Mouse (Mus musculus) cerebellum, adult 11 months (tissue): ENCODE measurements around the gene Cpt1b.

Experiments
- DNase-seq: peaks from one replicate; pipeline ENCODE4 v3.0.0; 2022

Cpt1b gene

DNA sequence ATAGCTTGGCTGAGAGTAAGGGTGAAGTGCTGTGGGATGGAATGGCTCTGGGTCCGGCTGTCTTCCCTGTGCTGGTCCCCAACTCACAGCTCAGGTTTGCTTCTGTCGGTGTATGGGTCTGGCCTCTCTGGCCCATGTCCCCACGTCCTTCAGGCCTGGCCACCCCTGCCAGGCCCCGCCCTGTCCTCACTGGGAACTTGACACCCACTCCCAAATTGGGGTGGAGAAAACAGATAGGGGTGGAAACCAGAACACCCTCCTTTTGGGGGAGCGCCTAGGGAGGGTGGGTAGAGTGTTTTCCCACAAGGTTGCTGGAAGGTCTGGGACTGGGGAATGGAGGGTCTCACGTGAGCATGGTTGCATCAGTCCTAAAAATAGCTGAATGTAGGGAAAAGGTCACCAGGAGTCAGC is at the start of gene Cpt1b:
Gene Cpt1b (minus strand): TSS at position 153 of the 411 bp plus-strand sequence.
- DNase-seq: no peak

GRCm38 (mm10) chr15:89475293-89475600 is 49.6 kb upstream of the Cpt1b start:
- no peak for DNase-seq

- no peak for DNase-seq
These were observed 49.1 kb upstream of the Cpt1b start for GRCm38 (mm10) chr15:89474596-89475292.

- DNase-seq: no peak
These were observed 48.3 kb upstream of the Cpt1b start for GRCm38 (mm10) chr15:89473921-89474320.

DNA sequence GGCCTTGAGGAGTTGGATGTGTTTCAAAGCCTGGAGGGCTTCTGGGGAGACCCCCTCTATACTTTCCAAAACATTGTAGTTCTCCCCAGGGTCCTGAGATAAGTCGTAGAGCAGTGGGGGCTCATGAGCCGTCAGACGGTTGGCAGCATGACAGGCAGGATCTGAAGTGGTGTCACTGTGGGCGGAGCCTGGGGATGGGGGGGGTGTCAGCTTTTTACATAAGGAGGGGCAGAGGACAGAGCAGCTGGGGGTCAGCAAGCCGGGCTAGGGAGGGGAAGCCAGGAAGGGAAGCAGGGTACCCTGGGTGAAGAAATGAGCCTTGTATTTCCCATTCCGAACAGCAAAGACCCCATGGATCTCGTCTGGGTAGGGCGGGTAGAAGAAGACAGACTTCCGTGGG is 47.7 kb upstream of the Cpt1b start:
- no peak for DNase-seq

- DNase-seq: no peak
These were observed 45.8 kb upstream of the Cpt1b start for GRCm38 (mm10) chr15:89471476-89471875.

GRCm38 (mm10) chr15:89468577-89468976 is 42.9 kb upstream of the Cpt1b start:
- DNase-seq: no peak

DNA sequence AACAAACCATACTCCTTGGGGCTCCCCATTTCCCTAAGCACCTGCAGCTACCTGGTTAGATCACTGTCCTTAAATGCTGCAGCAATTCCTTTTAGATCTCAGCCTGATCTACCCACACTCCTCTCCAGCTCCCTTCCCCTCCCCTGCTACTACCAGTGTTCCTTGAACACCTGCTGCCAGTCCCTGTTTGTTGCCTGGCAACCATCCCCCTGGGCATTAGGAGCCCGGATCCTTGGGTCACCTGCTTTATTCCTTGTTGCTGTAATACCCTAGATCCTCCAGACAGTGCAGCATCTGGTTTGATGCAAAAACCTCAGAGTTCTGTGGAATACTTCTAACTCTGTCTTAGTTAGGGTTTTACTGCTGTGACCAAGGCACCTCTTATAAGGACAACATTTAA is 39.4 kb upstream of the Cpt1b start:
- no peak for DNase-seq

- DNase-seq: no peak
These were observed 37.9 kb upstream of the Cpt1b start for GRCm38 (mm10) chr15:89463334-89464235.

GRCm38 (mm10) chr15:89462176-89462575 is 36.5 kb upstream of the Cpt1b start:
- no peak for DNase-seq

GRCm38 (mm10) chr15:89461321-89461720 is 35.7 kb upstream of the Cpt1b start:
- no peak for DNase-seq

DNA sequence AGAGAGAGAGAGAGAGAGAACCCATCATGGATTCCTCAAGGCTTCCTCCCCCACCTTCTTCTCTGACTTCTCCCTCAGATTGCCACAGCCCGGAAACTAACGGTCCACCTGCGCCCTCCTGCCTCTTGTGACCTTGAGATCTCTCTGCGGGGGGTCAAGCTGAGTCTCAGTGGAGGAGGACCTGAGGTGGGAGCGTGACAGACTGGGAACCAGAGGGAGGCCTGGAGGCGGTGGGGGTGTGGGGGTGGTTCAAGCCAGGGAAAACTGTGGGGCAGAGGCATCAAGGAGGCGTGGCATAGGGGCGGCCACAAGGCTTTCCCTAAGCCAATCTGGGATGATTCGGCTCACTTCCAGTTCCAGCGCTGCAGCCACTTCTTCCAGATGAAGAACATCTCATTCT is 34.6 kb upstream of the Cpt1b start:
- no peak for DNase-seq

DNA sequence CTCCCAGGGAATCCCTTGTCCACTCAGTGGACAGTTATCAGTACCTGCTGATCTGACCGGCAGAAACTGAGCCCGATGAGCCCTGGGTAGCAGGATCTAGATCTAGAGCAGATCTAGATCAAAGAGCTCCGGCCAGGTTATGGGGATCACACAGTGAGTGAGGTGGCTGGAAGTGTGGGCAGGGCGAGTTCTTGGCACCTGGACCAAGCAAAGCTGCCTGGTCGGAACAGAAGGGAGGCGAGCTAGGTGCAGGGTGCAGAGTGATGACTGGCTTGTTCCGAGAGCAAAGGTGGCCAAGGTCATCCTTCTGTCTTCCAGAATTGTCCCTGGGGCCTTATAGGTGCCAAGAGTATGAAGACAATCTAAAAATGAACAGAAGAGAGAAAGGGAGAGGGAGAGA is 34.2 kb upstream of the Cpt1b start:
- DNase-seq: no peak

DNA sequence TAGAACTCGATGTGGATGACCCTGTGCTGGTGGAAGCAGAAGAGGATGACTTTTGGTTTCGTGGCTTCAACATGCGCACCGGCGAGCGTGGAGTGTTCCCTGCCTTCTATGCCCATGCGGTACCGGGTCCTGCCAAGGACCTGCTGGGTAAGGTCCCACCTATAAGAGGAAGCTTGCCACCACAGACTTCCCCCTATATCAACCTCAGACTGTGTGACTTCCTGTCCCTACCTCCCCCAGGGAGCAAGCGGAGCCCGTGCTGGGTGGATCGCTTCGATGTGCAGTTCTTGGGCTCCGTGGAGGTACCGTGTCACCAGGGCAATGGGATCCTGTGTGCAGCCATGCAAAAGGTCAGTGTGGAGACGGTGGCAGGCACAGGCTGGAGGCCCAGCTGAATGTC is 33.3 kb upstream of the Cpt1b start:
- no peak for DNase-seq

GRCm38 (mm10) chr15:89455642-89456041 is 30.0 kb upstream of the Cpt1b start:
- no peak for DNase-seq

DNA sequence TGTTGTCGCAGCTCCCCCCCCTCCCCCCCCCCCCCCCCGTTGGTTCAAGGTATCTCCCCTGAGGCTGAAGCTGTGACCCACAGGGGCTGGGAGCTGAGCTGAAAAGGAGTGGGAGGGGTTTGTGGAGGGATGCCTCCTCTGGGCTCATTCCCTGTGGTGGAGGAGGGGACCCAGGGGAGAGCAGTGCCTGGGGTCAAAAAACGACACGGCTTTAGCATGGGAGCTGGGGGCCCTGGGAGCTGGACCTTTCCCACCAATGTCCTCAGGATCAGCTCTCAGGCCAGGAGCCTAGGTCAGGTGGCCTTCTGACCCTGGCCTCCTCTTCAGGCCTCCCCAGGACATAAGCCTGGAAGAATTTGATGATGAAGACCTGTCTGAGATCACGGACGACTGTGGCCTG is 29.2 kb upstream of the Cpt1b start:
- DNase-seq: no peak

DNA sequence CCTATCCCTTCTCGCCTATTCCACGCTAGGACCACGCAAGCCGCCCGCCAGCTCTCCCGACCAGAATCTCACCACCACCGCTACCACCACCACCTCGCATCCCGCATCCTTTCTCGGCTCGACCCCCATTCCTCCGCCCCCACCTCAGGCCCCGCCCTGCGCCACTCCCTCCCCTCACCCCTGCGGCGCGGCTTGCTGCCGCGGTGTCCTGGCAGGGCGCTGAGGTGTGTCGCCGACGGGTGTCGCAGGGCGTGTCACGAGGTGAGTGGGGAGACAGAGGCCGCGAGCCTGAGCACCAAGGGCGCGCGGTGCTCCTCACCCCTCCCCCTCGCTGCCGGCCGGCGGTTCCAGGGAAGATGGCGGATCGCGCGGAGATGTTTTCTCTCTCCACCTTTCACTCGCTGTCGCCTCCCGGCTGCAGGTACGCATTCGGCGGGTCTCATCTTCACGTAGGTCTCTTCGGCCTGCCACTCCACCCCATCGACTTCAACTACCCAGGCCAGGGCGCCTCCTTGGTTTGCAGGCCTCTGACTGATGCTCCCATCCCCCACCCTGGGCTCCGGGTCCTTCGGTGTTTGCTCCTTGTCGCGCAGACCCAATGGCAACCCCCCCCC is 28.3 kb upstream of the Cpt1b start, which contains the start of gene Mapk8ip2:
Gene Mapk8ip2 (plus strand): TSS at position 49 of the 614 bp plus-strand sequence.
- peak; percentile 77 for DNase-seq

- DNase-seq: no peak
These were observed 27.5 kb upstream of the Cpt1b start for GRCm38 (mm10) chr15:89452906-89453864.

- DNase-seq: no peak
These were observed 16.9 kb upstream of the Cpt1b start for GRCm38 (mm10) chr15:89442486-89443070.

DNA sequence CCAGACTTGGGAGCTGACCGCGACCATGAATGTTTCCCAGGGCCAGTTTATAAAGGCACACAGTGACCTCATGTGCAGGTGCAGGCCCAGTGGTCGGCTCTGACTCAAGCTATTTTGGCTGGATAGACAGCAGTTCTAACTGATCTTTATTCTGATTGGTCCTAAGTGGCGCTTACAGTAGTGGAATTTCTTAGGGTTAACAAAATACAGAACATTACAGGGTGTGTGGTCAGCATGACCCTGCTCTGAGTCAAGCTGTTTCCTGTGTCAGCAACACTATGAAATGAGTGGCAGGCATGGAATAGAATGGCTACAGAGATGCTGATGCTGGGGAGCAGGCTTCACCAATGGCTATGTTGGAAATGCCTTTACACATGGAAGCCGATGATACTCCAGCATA is 10.2 kb upstream of the Cpt1b start:
- no peak for DNase-seq

DNA sequence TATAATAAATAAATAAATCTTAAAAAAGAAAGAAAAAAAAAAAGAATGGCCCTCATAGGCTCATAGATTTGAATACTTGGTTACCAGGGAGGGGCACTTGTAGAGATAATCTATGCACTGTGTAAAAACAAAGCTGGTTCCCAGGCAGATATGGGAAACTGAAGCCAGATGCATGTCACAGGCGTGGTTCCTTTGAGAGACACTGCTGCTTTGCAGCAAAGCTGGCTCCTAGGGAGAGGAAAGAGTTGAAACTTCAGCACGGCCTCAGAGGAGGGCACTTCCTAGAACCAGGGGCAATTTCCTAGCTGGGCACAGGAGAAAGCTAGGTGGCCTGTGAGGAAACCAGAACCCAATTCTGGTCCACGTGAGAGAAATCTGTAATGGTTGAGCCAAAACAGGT is 8.5 kb upstream of the Cpt1b start:
- DNase-seq: no peak

DNA sequence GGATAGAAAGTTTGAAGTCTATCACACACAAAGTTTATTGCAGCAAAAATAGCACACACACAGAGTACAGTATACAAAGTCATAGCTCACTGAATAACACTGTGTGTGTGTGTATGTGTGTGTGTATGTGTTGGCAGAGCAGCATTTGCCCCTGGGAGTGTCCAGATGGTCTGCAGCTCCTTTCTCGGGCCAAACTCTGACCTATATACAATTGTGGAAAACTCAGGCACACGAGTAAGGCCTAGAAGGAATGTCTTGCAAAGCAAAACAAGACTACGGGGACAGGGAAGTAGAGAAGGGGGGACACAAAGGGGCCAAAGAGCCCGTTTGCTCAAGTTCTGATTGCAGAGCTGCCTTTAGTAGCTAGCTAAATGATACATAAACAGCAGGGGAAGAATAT is 7.3 kb upstream of the Cpt1b start:
- DNase-seq: no peak
